Mouse (Mus musculus) NIH3T3 (cell line): ENCODE results near the gene Cd28.
"Not testable (repeated sequence)": the region's sequence is repeated elsewhere in the genome, so short reads cannot be mapped to it uniquely, and the experiment has no call there.

Experiments
- DNase-seq: peaks from one replicate; pipeline ENCODE4 v3.0.0-alpha.2; 2012; ENCODE audit warnings: low read depth

The Cd28 gene

GRCm38 (mm10) chr1:60801210-60801671 is 84.6 kb downstream of the Cd28 start:
- no peak for DNase-seq

- no peak for DNase-seq
Measured at GRCm38 (mm10) chr1:60803128-60803824, 86.7 kb downstream of the Cd28 start.

GRCm38 (mm10) chr1:60803825-60804696 is 87.5 kb downstream of the Cd28 start:
- no peak for DNase-seq

GRCm38 (mm10) chr1:60805178-60805577 is 88.6 kb downstream of the Cd28 start:
- no peak for DNase-seq

GRCm38 (mm10) chr1:60807748-60808147 is 91.1 kb downstream of the Cd28 start:
- DNase-seq, result no peak

GRCm38 (mm10) chr1:60808466-60808865 is 91.9 kb downstream of the Cd28 start:
- no peak for DNase-seq

GRCm38 (mm10) chr1:60809166-60809565 is 92.6 kb downstream of the Cd28 start:
- DNase-seq, result no peak

GRCm38 (mm10) chr1:60810821-60811220 is 94.2 kb downstream of the Cd28 start:
- no peak for DNase-seq

- DNase-seq, result no peak
Measured at GRCm38 (mm10) chr1:60811998-60812397, 95.4 kb downstream of the Cd28 start.

GRCm38 (mm10) chr1:60813411-60813810 is 96.8 kb downstream of the Cd28 start:
- no peak for DNase-seq

- DNase-seq, result no peak
Measured at GRCm38 (mm10) chr1:60815912-60816311, 99.3 kb downstream of the Cd28 start.

GRCm38 (mm10) chr1:60818491-60818890 is 101.9 kb downstream of the Cd28 start:
- not testable (repeated sequence) for DNase-seq

GRCm38 (mm10) chr1:60819993-60820392 is 103.4 kb downstream of the Cd28 start:
- DNase-seq, result no peak

- no peak for DNase-seq
Measured at GRCm38 (mm10) chr1:60820981-60821380, 104.4 kb downstream of the Cd28 start.

- DNase-seq, result no peak
Measured at GRCm38 (mm10) chr1:60821590-60821989, 105.0 kb downstream of the Cd28 start.
